Mouse (Mus musculus) embryonic fibroblast, embryonic 13.5 days (primary cell): ENCODE data around the gene Map3k1. TPM values are rescaled to one million over a fixed set of nuclear protein-coding genes. Genes with fewer than 3 reads are reported as not detected.
A peak's percentile ranks its signal among the peaks of the same experiment; 100 is the strongest.

Experiments used
- H3K27ac ChIP-seq: 2 replicates; pipeline ENCODE4 v1.5.1; 2012; ENCODE audit warnings: low read length, control low read depth, inconsistent platforms; ENCODE audit not compliant: insufficient read depth
- H3K4me1 ChIP-seq: 2 replicates; pipeline ENCODE4 v1.6.1; 2011; ENCODE audit warnings: low read length; ENCODE audit not compliant: control insufficient read depth, insufficient read depth
- H3K4me3 ChIP-seq: 2 replicates; pipeline ENCODE4 v1.5.1; 2011; ENCODE audit warnings: mild to moderate bottlenecking, control low read depth, low read length; ENCODE audit not compliant: insufficient read depth
- CTCF ChIP-seq: IDR thresholded peaks from 2 replicates; pipeline ENCODE4 v1.5.1; 2011; ENCODE audit warnings: mild to moderate bottlenecking, control low read depth, low read length, moderate library complexity, borderline replicate concordance; ENCODE audit not compliant: insufficient read depth
- POLR2A ChIP-seq: IDR thresholded peaks from 2 replicates; pipeline ENCODE4 v1.6.1; 2011; ENCODE audit warnings: low read depth, mild to moderate bottlenecking, control low read depth, low read length, moderate library complexity
- polyA plus RNA-seq: library from polyadenylated mRNA; stranded (reverse); fragments of >200 nt; gene quantifications from 2 replicates; pipeline ENCODE4 v1.2.4, GENCODE M21; 2011; ENCODE audit warnings: low read depth; ENCODE audit not compliant: missing spikeins, insufficient read length

Gene Map3k1
- polyA plus RNA-seq = 4.9 and 7.0 TPM in 2 replicates

GRCm38 (mm10) chr13:111808637-111809465 is at the start of gene Map3k1:
Map3k1 (minus strand) TSS chr13:111808993.
- peak within 1 kb of the TSS; percentile 27; the same call in 1 of the 2 replicates for H3K27ac ChIP-seq
- H3K4me1 ChIP-seq = peaks cover 6% of the 10 kb centered on the region
- no peak for TF ChIP-seq CTCF
- peak; percentile 41; the same call in 1 of the 2 replicates for TF ChIP-seq POLR2A
- H3K4me3 ChIP-seq = peak within 1 kb of the TSS; percentile 93

- no peak overlapping the region for H3K4me3 ChIP-seq
- H3K4me1 ChIP-seq = no peaks in the 10 kb centered on the region
- TF ChIP-seq CTCF (no peak), POLR2A (no peak)
- 0 out of 2 replicates have a peak overlapping the region, but pooled peaks have one; percentile 36 for H3K27ac ChIP-seq
Observed at GRCm38 (mm10) chr13:111856786-111857455, 48.1 kb upstream of the Map3k1 start.

GRCm38 (mm10) chr13:111856232-111856631 is 47.4 kb upstream of the Map3k1 start:
- no peaks in the 10 kb centered on the region for H3K4me1 ChIP-seq
- TF ChIP-seq POLR2A = no peak
- TF ChIP-seq CTCF = no peak
- H3K4me3 ChIP-seq = no peak overlapping the region
- H3K27ac ChIP-seq = no peak overlapping the region

DNA sequence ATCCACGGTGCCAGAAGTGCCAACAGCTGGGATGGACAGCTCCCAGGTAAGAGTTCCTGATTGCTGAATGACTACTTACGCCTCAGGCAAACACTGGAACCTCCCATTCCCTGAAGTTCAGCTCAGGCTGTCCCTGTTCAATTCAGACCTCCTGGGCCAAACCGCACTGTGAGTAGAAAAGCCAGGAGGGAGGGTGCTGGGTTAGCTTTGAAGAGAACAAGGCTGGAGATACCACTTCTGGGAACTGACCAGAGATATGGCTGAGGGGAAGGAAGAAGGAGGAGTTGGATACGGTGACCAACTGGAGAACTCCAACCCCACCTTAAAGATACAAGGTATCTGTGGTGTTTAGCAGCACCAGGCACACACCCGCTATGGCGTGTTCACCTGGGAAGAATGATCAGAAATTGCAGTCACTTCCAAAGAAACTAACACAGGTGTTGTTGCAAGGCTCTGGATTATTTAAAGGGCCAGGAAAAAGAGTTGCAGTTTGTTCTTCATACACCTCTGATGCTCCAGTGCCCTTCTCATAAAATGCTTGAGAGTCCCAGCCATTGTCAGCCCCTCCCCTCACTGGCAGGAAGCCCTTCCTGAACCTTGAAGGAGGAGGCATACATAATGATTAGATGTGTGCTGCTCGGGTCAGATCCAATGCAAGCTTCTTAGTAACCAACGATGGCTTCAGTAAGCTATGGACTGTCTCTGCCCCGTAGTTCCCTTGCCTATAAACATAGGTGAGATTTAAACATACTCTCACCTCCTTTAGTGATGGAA is 43.8 kb upstream of the Map3k1 start:
- TF ChIP-seq CTCF (no peak), POLR2A (no peak)
- Histone ChIP-seq H3K27ac (no peak overlapping the region), H3K4me3 (no peak overlapping the region), H3K4me1 (no peaks in the 10 kb centered on the region)

DNA sequence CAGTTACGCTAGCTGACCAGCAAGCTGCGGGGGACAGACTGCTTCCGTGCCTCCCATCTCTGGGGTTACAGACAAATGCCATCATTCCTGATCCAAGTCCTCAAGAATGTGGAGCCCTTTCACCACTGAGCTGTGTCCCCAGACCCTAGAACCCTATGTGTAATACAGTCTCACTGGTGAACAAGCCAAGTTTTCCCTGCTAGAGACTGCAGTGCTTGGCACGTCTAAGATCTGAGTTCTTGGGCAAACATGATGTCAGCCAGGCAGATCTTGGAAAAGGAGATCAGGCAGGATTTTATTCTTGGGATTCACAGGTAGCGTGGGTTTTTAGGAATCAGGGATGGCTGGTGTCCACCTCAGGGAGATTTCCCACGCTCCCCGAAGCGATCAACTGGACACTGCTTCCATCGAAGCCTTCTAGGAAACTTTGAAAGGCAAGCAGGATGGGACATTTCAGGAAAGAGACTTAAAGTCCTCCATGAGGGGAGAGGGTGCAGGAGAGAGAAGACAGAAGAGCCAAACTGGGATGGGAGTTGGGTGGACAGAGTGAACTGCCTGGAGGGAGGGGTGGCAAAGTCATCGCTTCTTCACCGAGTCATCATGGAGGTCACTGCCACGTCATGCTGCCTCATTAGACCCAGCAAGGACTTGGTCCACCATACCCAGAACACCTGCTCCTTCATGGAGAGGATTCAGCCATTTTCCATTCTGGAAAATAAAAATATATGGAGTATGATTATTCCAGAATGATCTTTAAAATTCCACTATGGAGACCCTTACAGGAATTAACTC is 41.4 kb upstream of the Map3k1 start:
- Histone ChIP-seq H3K27ac (no peak overlapping the region), H3K4me1 (no peaks in the 10 kb centered on the region), H3K4me3 (no peak overlapping the region)
- TF ChIP-seq CTCF (no peak), POLR2A (no peak)

GRCm38 (mm10) chr13:111845471-111845870 is 36.7 kb upstream of the Map3k1 start:
- no peaks in the 10 kb centered on the region for H3K4me1 ChIP-seq
- no peak overlapping the region for H3K27ac ChIP-seq
- H3K4me3 ChIP-seq = no peak overlapping the region
- no peak for TF ChIP-seq POLR2A
- no peak for TF ChIP-seq CTCF

DNA sequence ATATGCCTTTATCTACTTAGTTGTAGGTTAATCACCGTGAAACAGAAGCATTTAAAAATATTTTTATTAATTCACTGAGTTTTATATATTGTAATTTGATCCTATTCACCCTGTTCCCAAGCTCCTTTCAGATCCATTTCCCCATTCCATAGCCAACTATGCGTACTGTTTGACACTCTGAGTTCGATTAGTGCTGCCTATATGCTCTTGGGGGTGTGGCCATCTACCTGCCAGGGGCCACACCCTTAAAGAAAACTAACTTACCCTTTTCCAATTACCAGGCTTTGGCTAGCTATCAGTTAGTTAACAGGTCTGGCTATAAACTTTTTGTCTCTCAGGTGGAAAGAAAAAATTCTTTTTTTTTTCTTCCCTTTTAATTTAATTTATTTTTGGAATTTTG is 35.5 kb upstream of the Map3k1 start:
- no peaks in the 10 kb centered on the region for H3K4me1 ChIP-seq
- H3K4me3 ChIP-seq = no peak overlapping the region
- H3K27ac ChIP-seq = no peak overlapping the region
- TF ChIP-seq POLR2A = no peak

- Histone ChIP-seq H3K4me1 (no peaks in the 10 kb centered on the region), H3K4me3 (no peak overlapping the region)
- TF ChIP-seq POLR2A = no peak
- no peak for TF ChIP-seq CTCF
Observed at GRCm38 (mm10) chr13:111835787-111836186, 27.0 kb upstream of the Map3k1 start.

DNA sequence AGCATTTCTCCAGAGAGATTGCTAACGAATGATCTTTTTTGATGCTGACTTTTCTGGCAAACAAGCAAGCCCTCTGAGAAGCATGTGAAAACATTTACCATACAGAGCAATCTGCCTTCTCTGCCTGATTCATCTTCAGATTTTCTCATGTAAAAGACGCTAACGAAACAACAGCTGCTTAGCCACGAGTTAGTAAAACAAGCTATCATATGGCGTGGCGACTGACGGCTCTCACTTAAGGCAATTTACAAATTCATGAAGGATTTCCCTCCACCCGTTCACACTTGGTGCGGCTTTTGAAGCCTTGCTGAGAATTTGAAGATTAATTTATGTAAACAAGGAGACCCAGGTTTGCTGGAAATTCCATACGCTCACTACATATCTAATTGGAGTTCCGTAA is 25.8 kb upstream of the Map3k1 start:
- Histone ChIP-seq H3K27ac (no peak overlapping the region), H3K4me1 (no peaks in the 10 kb centered on the region), H3K4me3 (no peak overlapping the region)
- no peak for TF ChIP-seq CTCF
- TF ChIP-seq POLR2A = no peak

More at GRCm38 (mm10) chr13:111835787-111836186, 27.0 kb upstream of the Map3k1 start:
- no peak overlapping the region for H3K27ac ChIP-seq
